Mouse (Mus musculus) lung, embryonic 16.5 days (tissue): ENCODE data around the gene Atg2b. TPM values are rescaled to one million over a fixed set of nuclear protein-coding genes. Genes with fewer than 3 reads are reported as not detected.

Source experiments
- ATAC-seq: fragments of 200-750 bp; cut with Nextera tagmentation; 2 replicates; pipeline ENCODE4 v1.8.0; 2017; ENCODE audit warnings: low read depth, mild to moderate bottlenecking, moderate library complexity
- H3K27ac ChIP-seq: fragments of 300-500 bp; sonication (generic); 2 replicates; pipeline ENCODE4 v1.5.1; 2014; ENCODE audit warnings: mild to moderate bottlenecking, control low read depth, low read length
- H3K27me3 ChIP-seq: fragments of 300-500 bp; sonication (generic); 2 replicates; pipeline ENCODE4 v1.6.1; 2014; ENCODE audit warnings: low read depth, low read length, mixed read lengths; ENCODE audit not compliant: control insufficient read depth, insufficient read depth
- H3K36me3 ChIP-seq: fragments of 300-500 bp; sonication (generic); 2 replicates; pipeline ENCODE4 v1.6.1; 2014; ENCODE audit warnings: low read length; ENCODE audit not compliant: control insufficient read depth, insufficient read depth
- H3K4me1 ChIP-seq: fragments of 300-500 bp; sonication (generic); replicated peaks from 2 replicates; pipeline ENCODE4 v1.6.1; 2014; ENCODE audit warnings: low read length, mixed read lengths; ENCODE audit not compliant: control insufficient read depth, insufficient read depth
- H3K4me2 ChIP-seq: fragments of 300-500 bp; sonication (generic); 2 replicates; pipeline ENCODE4 v1.6.1; 2014; ENCODE audit warnings: low read depth, low read length, control low read depth
- H3K4me3 ChIP-seq: fragments of 300-500 bp; sonication (generic); 2 replicates; pipeline ENCODE4 v1.5.1; 2014; ENCODE audit warnings: mild to moderate bottlenecking, low read length, control low read depth
- H3K9ac ChIP-seq: fragments of 300-500 bp; sonication (generic); 2 replicates; pipeline ENCODE4 v1.6.1; 2014; ENCODE audit warnings: low read length, control low read depth
- H3K9me3 ChIP-seq: fragments of 300-500 bp; sonication (generic); 2 replicates; pipeline ENCODE4 v1.6.1; 2016; ENCODE audit warnings: low read length; ENCODE audit not compliant: control insufficient read depth
- WGBS: fragments of 180-500 bp; shearing (Covaris S2); extraction: QIAGEN DNeasy Blood & Tissue Kit; methylation state at CpG from one replicate; pipeline ENCODE4 v1.1.7; 2014; 5-methylcytosine and 5-hydroxymethylcytosine counted together
- polyA plus RNA-seq: library from polyadenylated mRNA; unstranded; fragments of >200 nt; fragmentation: Nextera tagmentation; extraction: Ambion mirVana; gene quantifications from 2 replicates; pipeline ENCODE4 v1.2.1, GENCODE M21; 2015

Gene Atg2b
- polyA plus RNA-seq, 1 experiment from 2014 or later: 11.1 TPM

DNA sequence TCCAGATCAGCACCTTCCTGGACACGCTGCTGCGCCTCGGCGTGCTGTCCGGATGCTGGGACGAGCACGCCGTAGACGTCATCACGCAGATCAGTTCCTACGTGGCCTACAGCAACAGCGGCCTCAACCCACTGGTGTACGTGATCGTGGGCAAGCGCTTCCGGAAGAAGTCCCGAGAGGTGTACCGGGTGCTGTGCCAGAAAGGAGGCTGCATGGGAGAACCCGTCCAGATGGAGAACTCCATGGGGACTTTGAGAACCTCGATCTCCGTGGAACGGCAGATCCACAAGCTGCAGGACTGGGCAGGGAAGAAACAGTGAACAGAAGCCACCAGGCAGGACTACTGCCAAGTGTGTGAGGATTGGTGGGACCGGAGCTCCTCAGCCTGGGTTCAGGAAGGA lies 92.7 kb downstream of the Atg2b start:
- Histone ChIP-seq H3K27me3 (no peaks in the 10 kb centered on the region), H3K4me1 (no peaks in the 10 kb centered on the region), H3K36me3 (no peaks in the 10 kb centered on the region), H3K4me2 (no peak overlapping the region), H3K4me3 (no peak overlapping the region), H3K27ac (no peak overlapping the region), H3K9me3 (no peaks in the 10 kb centered on the region), H3K9ac (no peak overlapping the region)
- no peak for ATAC-seq
- WGBS: 95% methylated on average over 23 of the region's 23 CpGs

GRCm38 (mm10) chr12:105590786-105591185 lies 94.2 kb downstream of the Atg2b start:
- no peaks in the 10 kb centered on the region for H3K36me3 ChIP-seq
- no peak for ATAC-seq
- H3K4me3 ChIP-seq: no peak overlapping the region
- no peak overlapping the region for H3K9ac ChIP-seq
- H3K9me3 ChIP-seq: no peaks in the 10 kb centered on the region
- no peak overlapping the region for H3K27ac ChIP-seq
- H3K4me1 ChIP-seq: no peaks in the 10 kb centered on the region
- WGBS: 80% methylated on average over 7 of the region's 7 CpGs
- no peaks in the 10 kb centered on the region for H3K27me3 ChIP-seq
- H3K4me2 ChIP-seq: no peak overlapping the region

DNA sequence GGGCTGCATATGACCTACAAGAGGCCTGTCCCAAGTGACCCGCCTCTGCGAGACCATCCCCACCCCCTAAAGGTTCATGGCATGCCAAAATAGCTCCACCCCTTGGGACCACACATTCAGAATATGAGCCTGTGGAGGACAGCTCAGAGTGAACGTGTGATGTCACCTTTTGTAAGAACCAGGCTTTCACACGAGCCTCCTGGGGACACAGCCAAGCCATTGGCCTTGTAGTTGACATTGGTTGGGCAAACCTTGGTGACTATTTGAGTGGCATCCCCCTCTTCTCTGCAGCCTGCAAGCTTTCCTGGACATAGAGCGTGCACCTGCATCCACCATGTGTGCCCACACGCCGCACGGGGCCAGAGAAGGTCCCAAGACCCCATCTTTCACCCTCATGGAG lies 97.5 kb downstream of the Atg2b start:
- no peak overlapping the region for H3K4me3 ChIP-seq
- peaks cover 18% of the 10 kb centered on the region for H3K4me1 ChIP-seq
- 73% methylated on average over 8 of the region's 8 CpGs for WGBS
- H3K9me3 ChIP-seq: no peaks in the 10 kb centered on the region
- no peaks in the 10 kb centered on the region for H3K27me3 ChIP-seq
- ATAC-seq: no peak
- H3K9ac ChIP-seq: no peak overlapping the region
- H3K36me3 ChIP-seq: no peaks in the 10 kb centered on the region
- no peak overlapping the region for H3K4me2 ChIP-seq
- no peak overlapping the region for H3K27ac ChIP-seq

DNA sequence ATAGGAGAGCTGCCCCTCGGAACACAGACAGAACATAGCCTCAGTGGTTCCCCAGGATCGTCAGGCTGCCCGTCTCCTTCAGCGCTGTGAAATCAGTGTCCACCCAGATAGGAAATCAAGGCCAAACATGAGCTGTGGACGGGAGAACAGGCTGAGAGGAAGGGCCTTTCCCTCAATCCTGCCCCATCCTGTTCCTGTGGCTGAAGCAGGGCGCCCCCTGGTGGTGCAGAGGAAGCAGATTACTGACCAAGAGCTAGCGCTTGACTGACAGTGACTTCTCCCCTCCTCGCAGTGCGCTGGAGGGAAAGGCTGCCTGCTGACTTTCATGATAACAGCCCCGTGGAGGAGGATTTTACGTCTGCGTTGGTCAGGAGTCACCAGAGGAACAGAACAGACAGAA lies 100.2 kb downstream of the Atg2b start:
- H3K9ac ChIP-seq: no peak overlapping the region
- no peaks in the 10 kb centered on the region for H3K9me3 ChIP-seq
- ATAC-seq: peak; percentile 67; the same call in 1 of the 2 replicates
- H3K4me1 ChIP-seq: peaks cover 18% of the 10 kb centered on the region
- no peaks in the 10 kb centered on the region for H3K27me3 ChIP-seq
- no peaks in the 10 kb centered on the region for H3K36me3 ChIP-seq
- H3K27ac ChIP-seq: no peak overlapping the region
- H3K4me3 ChIP-seq: no peak overlapping the region
- H3K4me2 ChIP-seq: no peak overlapping the region
- 13% methylated on average over 11 of the region's 12 CpGs for WGBS

- Histone ChIP-seq H3K36me3 (no peaks in the 10 kb centered on the region), H3K4me3 (no peak overlapping the region), H3K9ac (no peak overlapping the region), H3K4me1 (peaks cover 18% of the 10 kb centered on the region), H3K27ac (peak overlapping the region; percentile 41; the same call in 1 of the 2 replicates), H3K4me2 (0 out of 2 replicates have a peak overlapping the region, but pooled peaks have one; percentile 5), H3K9me3 (no peaks in the 10 kb centered on the region), H3K27me3 (no peaks in the 10 kb centered on the region)
- ATAC-seq: peak; percentile 83
- 19% methylated on average over 2 of the region's 2 CpGs for WGBS
Measured at GRCm38 (mm10) chr12:105583484-105583883, 101.5 kb downstream of the Atg2b start.

GRCm38 (mm10) chr12:105582486-105582885 lies 102.5 kb downstream of the Atg2b start:
- no peak overlapping the region for H3K4me3 ChIP-seq
- no peak for ATAC-seq
- 63% methylated on average over 9 of the region's 9 CpGs for WGBS

DNA sequence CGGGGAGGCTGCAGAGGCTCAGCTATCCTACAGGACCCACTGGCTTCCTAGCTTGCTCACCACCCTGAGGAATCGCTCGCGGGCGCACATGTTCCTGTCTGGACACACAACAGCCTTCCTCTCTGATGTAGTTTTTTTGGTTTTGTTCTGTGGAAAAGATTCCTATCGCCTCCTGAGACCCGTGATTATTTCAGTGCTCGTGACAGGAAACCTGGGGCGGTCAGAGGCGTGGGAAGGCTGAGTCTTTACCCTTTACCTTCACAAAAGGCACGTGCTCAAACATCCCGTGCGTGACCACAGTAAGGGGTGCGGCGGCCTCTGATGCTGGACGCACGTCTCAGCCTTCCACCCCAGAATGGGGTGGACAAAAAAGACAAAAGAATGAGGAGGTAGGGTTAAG lies 104.5 kb downstream of the Atg2b start:
- 73% methylated on average over 17 of the region's 17 CpGs for WGBS
- no peaks in the 10 kb centered on the region for H3K36me3 ChIP-seq

More at GRCm38 (mm10) chr12:105582486-105582885, 102.5 kb downstream of the Atg2b start:
- no peak overlapping the region for H3K27ac ChIP-seq
- no peak overlapping the region for H3K9ac ChIP-seq
- no peak overlapping the region for H3K4me2 ChIP-seq
- no peaks in the 10 kb centered on the region for H3K27me3 ChIP-seq
- peaks cover 18% of the 10 kb centered on the region for H3K4me1 ChIP-seq
- H3K9me3 ChIP-seq: no peaks in the 10 kb centered on the region
- no peaks in the 10 kb centered on the region for H3K36me3 ChIP-seq

DNA sequence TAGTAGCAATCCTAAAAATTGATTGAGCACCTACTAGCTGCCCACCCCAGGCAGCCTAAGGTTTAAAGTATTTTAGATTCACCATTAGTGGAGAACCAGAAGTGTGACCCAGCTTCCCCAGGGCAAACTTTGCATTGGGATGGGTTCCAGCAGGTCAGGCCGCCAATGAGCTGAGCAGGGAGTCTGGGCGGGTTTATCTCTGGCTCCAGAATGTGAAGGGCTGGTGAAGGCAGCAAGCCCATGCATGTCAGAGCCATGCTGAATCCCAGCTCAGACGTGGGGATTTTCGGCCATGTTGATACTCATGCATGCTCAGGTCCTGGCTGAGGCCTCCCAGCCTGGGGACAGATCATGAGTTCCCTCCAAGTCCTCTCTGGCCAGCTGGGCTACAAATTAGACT lies 110.7 kb downstream of the Atg2b start:
- no peak for ATAC-seq
- Histone ChIP-seq H3K4me1 (no peaks in the 10 kb centered on the region), H3K9me3 (no peaks in the 10 kb centered on the region), H3K27ac (no peak overlapping the region), H3K36me3 (no peaks in the 10 kb centered on the region), H3K4me3 (no peak overlapping the region), H3K27me3 (no peaks in the 10 kb centered on the region), H3K9ac (no peak overlapping the region), H3K4me2 (no peak overlapping the region)
- 82% methylated on average over 4 of the region's 4 CpGs for WGBS

More for the DNA sequence above, 104.5 kb downstream of the Atg2b start:
- Histone ChIP-seq H3K9ac (no peak overlapping the region), H3K4me2 (no peak overlapping the region), H3K9me3 (no peaks in the 10 kb centered on the region), H3K4me3 (no peak overlapping the region), H3K4me1 (peaks cover 18% of the 10 kb centered on the region), H3K27me3 (no peaks in the 10 kb centered on the region), H3K27ac (no peak overlapping the region)
- ATAC-seq: no peak

- Histone ChIP-seq H3K4me1 (no peaks in the 10 kb centered on the region), H3K36me3 (no peaks in the 10 kb centered on the region), H3K27ac (no peak overlapping the region), H3K4me3 (no peak overlapping the region), H3K9me3 (no peaks in the 10 kb centered on the region), H3K4me2 (no peak overlapping the region), H3K27me3 (no peaks in the 10 kb centered on the region), H3K9ac (no peak overlapping the region)
- WGBS: 72% methylated on average over 2 of the region's 2 CpGs
- no peak for ATAC-seq
Measured at GRCm38 (mm10) chr12:105572622-105573021, 112.4 kb downstream of the Atg2b start.

- Histone ChIP-seq H3K4me1 (no peaks in the 10 kb centered on the region), H3K27me3 (no peaks in the 10 kb centered on the region), H3K9me3 (peaks cover 4% of the 10 kb centered on the region), H3K4me2 (no peak overlapping the region), H3K9ac (no peak overlapping the region), H3K4me3 (no peak overlapping the region), H3K27ac (no peak overlapping the region), H3K36me3 (no peaks in the 10 kb centered on the region)
- 67% methylated on average over 3 of the region's 3 CpGs for WGBS
- no peak for ATAC-seq
Measured at GRCm38 (mm10) chr12:105571867-105572266, 113.1 kb downstream of the Atg2b start.
